Mouse (Mus musculus) regulatory T cell (primary cell): ENCODE data around the gene Vpreb1.

ENCODE experiments used
- in situ Hi-C: fragments of 300-600 bp; cut with MboI, MseI; formaldehyde crosslinking; loops from one replicate; pipeline ENCODE4 v1.15.1; 2025; ENCODE audit warnings: high pct_unique_total_duplicates

Gene Vpreb1

GRCm38 (mm10) chr16:16870617-16871331, at the start of gene Vpreb1, which contains the start of gene Top3b:
Vpreb1 (minus strand) TSS chr16:16870843.
Top3b (plus strand) TSS chr16:16870736.
- in situ Hi-C loops: no loop called here

- in situ Hi-C loops: no loop called here
Measured at GRCm38 (mm10) chr16:16918441-16919117, 47.9 kb upstream of the Vpreb1 start.

- in situ Hi-C loops: loop anchor here (5.0 kb wide), 1 partner anchor 51 kb away; the partner anchor contains the start of gene Igll1
Measured at GRCm38 (mm10) chr16:16913440-16913839, 42.8 kb upstream of the Vpreb1 start.

GRCm38 (mm10) chr16:16911641-16912597, 41.3 kb upstream of the Vpreb1 start:
- in situ Hi-C loops: loop anchor here (5.0 kb wide), 1 partner anchor 50 kb away; the partner anchor contains the start of gene Igll1

GRCm38 (mm10) chr16:16907799-16908198, 37.2 kb upstream of the Vpreb1 start:
- in situ Hi-C loops: loop anchor here (10.0 kb wide), 1 partner anchor 563 kb away; no protein-coding TSS in a partner anchor

- in situ Hi-C loops: loop anchor here (10.0 kb wide), 1 partner anchor 558 kb away; no protein-coding TSS in a partner anchor
Measured at GRCm38 (mm10) chr16:16903188-16903587, 32.5 kb upstream of the Vpreb1 start.

GRCm38 (mm10) chr16:16902329-16902728, 31.7 kb upstream of the Vpreb1 start:
- in situ Hi-C loops: loop anchor here (10.0 kb wide), 1 partner anchor 558 kb away; no protein-coding TSS in a partner anchor

- in situ Hi-C loops: no loop called here
Measured at GRCm38 (mm10) chr16:16897056-16897584, 26.5 kb upstream of the Vpreb1 start.

GRCm38 (mm10) chr16:16896382-16897055, 25.9 kb upstream of the Vpreb1 start, which contains the start of gene Ppm1f:
Ppm1f (plus strand) TSS chr16:16896469.
- in situ Hi-C loops: no loop called here

- in situ Hi-C loops: no loop called here
Measured at GRCm38 (mm10) chr16:16896015-16896381, 25.4 kb upstream of the Vpreb1 start.

- in situ Hi-C loops: no loop called here
Measured at GRCm38 (mm10) chr16:16892366-16892765, 21.7 kb upstream of the Vpreb1 start.

- in situ Hi-C loops: no loop called here
Measured at GRCm38 (mm10) chr16:16888341-16888740, 17.7 kb upstream of the Vpreb1 start.

GRCm38 (mm10) chr16:16879025-16879424, 8.4 kb upstream of the Vpreb1 start:
- in situ Hi-C loops: no loop called here

GRCm38 (mm10) chr16:16870241-16870616, 414 bp downstream of the Vpreb1 start:
- in situ Hi-C loops: no loop called here

GRCm38 (mm10) chr16:16865696-16866561, 4.7 kb downstream of the Vpreb1 start:
- in situ Hi-C loops: no loop called here

GRCm38 (mm10) chr16:16865217-16865616, 5.4 kb downstream of the Vpreb1 start:
- in situ Hi-C loops: no loop called here

GRCm38 (mm10) chr16:16863978-16864377, 6.7 kb downstream of the Vpreb1 start, which contains the start of gene Igll1:
Igll1 (minus strand) TSS chr16:16863985.
- in situ Hi-C loops: loop anchor here (5.0 kb wide), 1 partner anchor 48 kb away; no protein-coding TSS in a partner anchor

- in situ Hi-C loops: loop anchor here (5.0 kb wide), 1 partner anchor 50 kb away; no protein-coding TSS in a partner anchor
Measured at GRCm38 (mm10) chr16:16862288-16862687, 8.4 kb downstream of the Vpreb1 start.

- in situ Hi-C loops: no loop called here
Measured at GRCm38 (mm10) chr16:16856731-16857476, 13.7 kb downstream of the Vpreb1 start.
